Mouse (Mus musculus): ENCODE data around the gene Hopx. TPM values are rescaled to one million over a fixed set of nuclear protein-coding genes. Genes with fewer than 3 reads are reported as not detected.

Gene Hopx
- total and polyA plus RNA-seq, 3 experiments = 26.8 to 43.4 TPM; not detected in 1

DNA sequence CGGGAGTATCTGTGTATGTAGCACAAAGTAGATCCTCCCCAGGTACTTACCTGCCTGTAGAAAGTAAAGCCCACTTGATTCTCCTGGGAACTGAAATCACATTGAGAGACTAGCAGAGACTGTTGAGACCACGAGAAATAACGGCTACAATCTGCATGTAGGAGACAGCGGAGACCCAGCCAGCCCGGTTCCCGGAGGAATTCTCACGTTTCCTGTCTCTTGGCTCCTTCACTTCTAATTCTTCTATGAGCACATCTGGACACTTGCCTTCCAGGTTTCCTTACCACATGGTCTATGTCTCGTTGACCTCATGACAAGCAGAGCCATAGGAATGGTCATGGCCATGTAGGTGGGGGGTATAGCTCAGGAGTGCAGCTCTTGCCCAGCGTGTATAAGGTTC lies 811 bp upstream of the Hopx start:
- H3K79me2 ChIP-seq (ENCODE audit: control insufficient read depth, insufficient read depth, low read length, poor library complexity) = no peaks in the 10 kb centered on the region
- no peaks in the 10 kb centered on the region for H3K27me3 ChIP-seq (ENCODE audit: control insufficient read depth in 1 of 2, insufficient read depth in 2 of 2, low read length in 2 of 2)
- peaks cover 0 to 12% of the 10 kb centered on the region in 2 experiments; a peak in 2 of 4 replicates for H3K36me3 ChIP-seq (ENCODE audit: control insufficient read depth in 1 of 2, insufficient read depth in 2 of 2, low read length in 2 of 2)

GRCm38 (mm10) chr5:77113773-77114172 lies 1.1 kb downstream of the Hopx start:
- peaks cover 0 to under 1% of the 10 kb centered on the region in 2 experiments; a peak in 2 of 4 replicates for H3K4me1 ChIP-seq (ENCODE audit: control insufficient read depth in 1 of 2, insufficient read depth in 2 of 2, low read length in 2 of 2)
- DNase-seq (ENCODE audit: low read depth, low spot score) = no peak
- no peak overlapping the region for H3K4me3 ChIP-seq (ENCODE audit: control insufficient read depth in 1 of 2, insufficient read depth in 1 of 2, low read depth in 2 of 2, low read length in 2 of 2)
- H3K27ac ChIP-seq (ENCODE audit: control insufficient read depth, low read depth, low read length) = no peak overlapping the region
- no peaks in the 10 kb centered on the region for H3K9me3 ChIP-seq (replicated peaks; ENCODE audit: insufficient read depth, low read length)
- TF ChIP-seq USF1 (IDR thresholded peaks at IDR 0.05; ENCODE audit: low read depth, low read length) = no peak
- TF ChIP-seq RCOR1 (IDR thresholded peaks at IDR 0.05; ENCODE audit: low read depth, low read length) = no peak
- TF ChIP-seq HCFC1 (IDR thresholded peaks at IDR 0.05; ENCODE audit: low read depth, low read length) = no peak
- TF ChIP-seq MAFK (IDR thresholded peaks at IDR 0.05; ENCODE audit: borderline replicate concordance, low read depth, low read length) = no peak
- TF ChIP-seq EP300 (IDR thresholded peaks at IDR 0.05; ENCODE audit: low read depth in 1 of 2, low read length in 2 of 2) = no peak
- TF ChIP-seq GABPA (IDR thresholded peaks at IDR 0.05; ENCODE audit: low read depth, low read length) = no peak
- no peak for TF ChIP-seq MYB (IDR thresholded peaks at IDR 0.05; ENCODE audit: low read depth, low read length)
- peaks cover 0 to 3% of the 10 kb centered on the region in 2 experiments; a peak in 2 of 4 replicates for H3K36me3 ChIP-seq (ENCODE audit: control insufficient read depth in 1 of 2, insufficient read depth in 2 of 2, low read length in 2 of 2)
- no peak overlapping the region for H3K9ac ChIP-seq (ENCODE audit: control insufficient read depth, low read depth, low read length, poor library complexity, severe bottlenecking)
- no peaks in the 10 kb centered on the region for H3K79me2 ChIP-seq (ENCODE audit: control insufficient read depth, insufficient read depth, low read length, poor library complexity)
- H3K27me3 ChIP-seq (ENCODE audit: control insufficient read depth in 1 of 2, insufficient read depth in 2 of 2, low read length in 2 of 2) = no peaks in the 10 kb centered on the region

More for the DNA sequence above, 811 bp upstream of the Hopx start:
- no peak for DNase-seq (ENCODE audit: low read depth, low spot score)
- H3K4me3 ChIP-seq (ENCODE audit: control insufficient read depth in 1 of 2, insufficient read depth in 1 of 2, low read depth in 2 of 2, low read length in 2 of 2) = no peak overlapping the region
- no peak overlapping the region for H3K9ac ChIP-seq (ENCODE audit: control insufficient read depth, low read depth, low read length, poor library complexity, severe bottlenecking)
- H3K4me1 ChIP-seq (ENCODE audit: control insufficient read depth in 1 of 2, insufficient read depth in 2 of 2, low read length in 2 of 2) = peaks cover 14% of the 10 kb centered on the region in 2 experiments
- TF ChIP-seq MYB (IDR thresholded peaks at IDR 0.05; ENCODE audit: low read depth, low read length) = no peak
- no peak for TF ChIP-seq E2F4 (IDR thresholded peaks at IDR 0.05; ENCODE audit: borderline replicate concordance, low read depth, low read length)
- TF ChIP-seq SIN3A (IDR thresholded peaks at IDR 0.05; ENCODE audit: low read length) = no peak
- TF ChIP-seq BHLHE40 (IDR thresholded peaks at IDR 0.05; ENCODE audit: borderline replicate concordance, low read depth, low read length) = no peak
- TF ChIP-seq HCFC1 (IDR thresholded peaks at IDR 0.05; ENCODE audit: low read depth, low read length) = no peak
- H3K27ac ChIP-seq (ENCODE audit: control insufficient read depth, low read depth, low read length) = no peak overlapping the region
- no peaks in the 10 kb centered on the region for H3K9me3 ChIP-seq (replicated peaks; ENCODE audit: insufficient read depth, low read length)

GRCm38 (mm10) chr5:77112066-77112465 lies 2.9 kb downstream of the Hopx start:
- Histone ChIP-seq H3K4me3 (ENCODE audit: control insufficient read depth in 1 of 2, insufficient read depth in 1 of 2, low read depth in 2 of 2, low read length in 2 of 2) (no peak overlapping the region), H3K9me3 (replicated peaks; ENCODE audit: insufficient read depth, low read length) (no peaks in the 10 kb centered on the region), H3K36me3 (ENCODE audit: control insufficient read depth in 1 of 2, insufficient read depth in 2 of 2, low read length in 2 of 2) (peaks cover 0 to 3% of the 10 kb centered on the region in 2 experiments; a peak in 2 of 4 replicates), H3K27ac (ENCODE audit: control insufficient read depth, low read depth, low read length) (no peak overlapping the region), H3K79me2 (ENCODE audit: control insufficient read depth, insufficient read depth, low read length, poor library complexity) (no peaks in the 10 kb centered on the region), H3K9ac (ENCODE audit: control insufficient read depth, low read depth, low read length, poor library complexity, severe bottlenecking) (no peak overlapping the region), H3K27me3 (ENCODE audit: control insufficient read depth in 1 of 2, insufficient read depth in 2 of 2, low read length in 2 of 2) (no peaks in the 10 kb centered on the region), H3K4me1 (ENCODE audit: control insufficient read depth in 1 of 2, insufficient read depth in 2 of 2, low read length in 2 of 2) (no peaks in the 10 kb centered on the region; a peak in 1 of 4 replicates)
- no peak for DNase-seq (ENCODE audit: low read depth, low spot score)
- TF ChIP-seq GATA1 (IDR thresholded peaks at IDR 0.05; ENCODE audit: low read depth, low read length) (no peak), ZNF384 (IDR thresholded peaks at IDR 0.05; ENCODE audit: low read depth, low read length) (no peak), EP300 (IDR thresholded peaks at IDR 0.05; ENCODE audit: low read depth in 1 of 2, low read length in 2 of 2) (no peak), USF1 (IDR thresholded peaks at IDR 0.05; ENCODE audit: low read depth, low read length) (no peak), RAD21 (IDR thresholded peaks at IDR 0.05; ENCODE audit: low read depth, low read length) (no peak), ZMIZ1 (IDR thresholded peaks at IDR 0.05; ENCODE audit: low read depth, low read length) (no peak), USF2 (IDR thresholded peaks at IDR 0.05; ENCODE audit: borderline replicate concordance in 1 of 2, insufficient read depth in 1 of 2, low read depth in 1 of 2, low read length in 2 of 2) (no peak)
